Mouse (Mus musculus) fibroblast of lung, adult 2 months (primary cell): ENCODE measurements at regions not wholly inside any gene's neighbourhood (a gene's known extent, or its start where the extent isn't known, plus 50 kb on each side); places are given as distances from the start of the nearest gene placed in this dataset.

Experiments used
- DNase-seq: peaks from one replicate; pipeline ENCODE4 v3.0.0-alpha.2; 2011; ENCODE audit warnings: low read depth

- no peak for DNase-seq
These were observed 423.2 kb downstream of the 1810013L24Rik start for GRCm38 (mm10) chr16:9253054-9253453.

DNA sequence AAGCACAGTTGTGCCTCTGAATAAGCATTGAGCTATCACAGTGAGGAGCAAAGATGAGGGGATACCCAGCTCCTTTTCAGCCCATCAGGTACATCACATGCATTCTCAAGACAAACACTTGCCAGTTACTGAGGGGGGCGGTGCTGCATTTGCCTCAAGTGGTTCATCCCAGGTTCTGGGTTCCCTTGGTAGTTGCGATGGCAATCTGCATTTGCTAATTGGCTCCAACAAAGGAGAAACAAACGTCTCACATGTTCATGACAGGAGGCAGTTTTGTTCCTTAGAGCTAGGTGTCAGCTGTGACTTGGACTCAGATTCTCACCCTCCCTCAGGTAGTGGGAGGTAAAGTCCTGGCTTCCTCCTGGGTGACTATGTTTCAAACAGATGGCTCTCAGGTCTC lies 425.5 kb downstream of the 1810013L24Rik start:
- no peak for DNase-seq

DNA sequence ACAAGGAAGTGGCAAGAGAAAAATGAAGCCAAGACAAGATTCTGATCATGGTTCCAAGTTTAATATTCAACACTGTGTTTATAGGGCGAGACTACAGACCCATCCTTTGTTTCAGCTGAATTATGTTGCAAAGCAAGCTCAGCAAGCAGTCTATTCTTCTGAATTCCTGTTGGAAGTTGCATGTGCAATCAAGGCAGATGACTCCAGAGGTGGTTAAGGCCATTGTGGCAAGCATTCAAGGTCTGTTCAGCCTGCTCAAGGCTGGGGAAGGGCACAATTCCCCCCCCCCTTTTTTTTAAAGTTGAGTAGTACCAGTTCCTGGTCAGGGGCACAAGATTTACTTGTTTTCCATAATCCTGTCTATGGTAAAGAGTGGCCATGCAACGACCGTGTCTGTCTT lies 431.1 kb downstream of the 1810013L24Rik start:
- no peak for DNase-seq

DNA sequence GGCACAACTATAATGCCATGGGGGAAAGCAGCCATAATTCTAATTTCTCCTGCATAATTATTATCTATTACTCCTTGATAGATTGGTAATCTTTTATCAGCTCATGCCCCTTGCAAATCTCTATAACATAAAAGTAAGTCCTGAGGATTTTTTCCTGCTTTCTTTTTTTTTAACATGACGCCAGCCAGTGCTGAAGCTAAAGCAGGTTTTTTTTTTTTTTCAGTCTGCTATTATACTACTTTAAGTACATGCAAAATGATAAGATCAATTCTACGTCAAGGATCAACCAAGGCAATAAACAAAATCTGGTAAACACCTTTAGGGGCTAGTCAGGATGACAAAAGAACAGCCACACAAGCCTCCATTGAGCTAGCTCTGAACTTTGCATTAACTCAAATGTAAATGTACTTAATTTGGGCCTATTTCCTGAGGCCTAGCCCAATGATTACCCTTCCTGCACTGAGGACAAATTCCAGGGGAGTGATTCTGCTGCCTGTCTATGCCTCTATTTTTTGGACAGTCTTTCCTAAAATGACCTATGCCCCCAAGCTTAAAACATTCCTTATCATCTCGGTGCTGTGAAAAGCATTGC lies 434.8 kb downstream of the 1810013L24Rik start:
- DNase-seq, result no peak

- no peak for DNase-seq
These were observed 437.3 kb downstream of the 1810013L24Rik start for GRCm38 (mm10) chr16:9267204-9267603.

DNA sequence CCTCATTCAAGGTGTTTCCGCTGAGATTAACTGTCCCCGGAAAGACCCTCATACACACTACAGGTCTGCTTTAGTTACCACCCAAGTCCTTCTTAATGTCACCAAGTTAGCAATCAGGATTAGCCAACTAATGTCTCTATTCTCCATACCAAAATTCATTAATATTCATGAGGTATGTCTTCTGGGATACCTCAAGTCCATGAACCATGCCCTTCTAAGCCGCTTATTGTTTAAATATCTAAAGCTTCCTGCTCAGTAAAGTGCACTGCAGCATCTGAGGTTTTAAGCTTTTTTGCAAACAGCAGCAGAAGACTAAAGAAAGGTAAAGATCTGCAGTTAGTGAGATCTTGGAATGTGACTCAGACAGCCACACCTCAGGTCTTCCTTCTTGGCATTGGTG lies 440.2 kb downstream of the 1810013L24Rik start:
- DNase-seq, result no peak

DNA sequence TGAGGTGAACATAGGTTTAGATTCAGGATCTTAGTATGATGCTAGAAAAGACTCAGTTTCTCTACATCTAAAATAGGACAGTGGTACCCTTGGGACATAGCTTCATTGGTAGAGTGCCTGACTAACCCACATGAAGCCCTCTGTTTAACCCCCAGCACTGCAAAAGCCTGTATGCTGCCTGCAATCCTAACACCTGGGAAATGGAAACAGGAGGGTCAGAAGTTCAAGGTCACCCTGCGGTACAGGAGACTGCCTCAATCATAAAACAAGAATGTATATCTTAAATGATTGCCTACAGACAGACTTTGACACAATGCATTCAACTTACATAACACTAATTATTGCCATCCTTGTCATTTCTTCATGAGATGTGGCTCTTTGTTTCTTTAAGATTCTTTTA lies 440.8 kb downstream of the 1810013L24Rik start:
- no peak for DNase-seq

DNA sequence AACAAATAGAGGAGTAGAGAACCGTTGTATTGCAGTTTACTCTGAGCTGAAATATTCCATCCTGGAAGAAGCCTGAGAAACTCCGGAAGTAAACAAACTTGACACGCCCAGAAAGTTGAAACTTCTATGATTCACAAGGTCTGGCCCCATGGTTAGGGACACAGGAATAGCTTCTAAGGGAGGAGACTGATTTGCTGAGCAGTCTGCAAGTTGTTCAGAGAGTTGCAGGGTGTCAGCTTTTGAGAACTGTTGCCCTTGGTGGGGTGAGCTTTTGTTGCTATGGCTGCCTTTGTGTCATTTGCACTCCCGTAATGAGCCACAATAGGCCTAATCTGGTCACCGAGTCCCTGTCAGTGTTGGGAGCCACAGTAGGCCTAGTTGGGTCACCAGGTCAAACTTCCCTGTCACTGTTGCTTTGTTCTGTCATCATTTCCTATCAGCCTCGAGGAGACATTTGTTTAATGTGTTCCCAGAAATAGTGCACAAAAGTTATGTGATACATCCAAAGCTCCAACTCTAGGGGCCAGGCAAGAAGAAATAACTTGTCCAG lies 443.9 kb downstream of the 1810013L24Rik start:
- DNase-seq, result no peak

- DNase-seq, result no peak
These were observed 444.7 kb downstream of the 1810013L24Rik start for GRCm38 (mm10) chr16:9274583-9275100.

- DNase-seq, result no peak
These were observed 445.5 kb downstream of the 1810013L24Rik start for GRCm38 (mm10) chr16:9275426-9275825.

GRCm38 (mm10) chr16:9277064-9277463 lies 447.2 kb downstream of the 1810013L24Rik start:
- no peak for DNase-seq

GRCm38 (mm10) chr16:9279726-9280125 lies 449.8 kb downstream of the 1810013L24Rik start:
- DNase-seq, result no peak

GRCm38 (mm10) chr16:9280431-9280830 lies 450.5 kb downstream of the 1810013L24Rik start:
- DNase-seq, result no peak

- no peak for DNase-seq
These were observed 451.0 kb downstream of the 1810013L24Rik start for GRCm38 (mm10) chr16:9280931-9281330.

GRCm38 (mm10) chr16:9284423-9284822 lies 454.5 kb downstream of the 1810013L24Rik start:
- DNase-seq, result no peak

DNA sequence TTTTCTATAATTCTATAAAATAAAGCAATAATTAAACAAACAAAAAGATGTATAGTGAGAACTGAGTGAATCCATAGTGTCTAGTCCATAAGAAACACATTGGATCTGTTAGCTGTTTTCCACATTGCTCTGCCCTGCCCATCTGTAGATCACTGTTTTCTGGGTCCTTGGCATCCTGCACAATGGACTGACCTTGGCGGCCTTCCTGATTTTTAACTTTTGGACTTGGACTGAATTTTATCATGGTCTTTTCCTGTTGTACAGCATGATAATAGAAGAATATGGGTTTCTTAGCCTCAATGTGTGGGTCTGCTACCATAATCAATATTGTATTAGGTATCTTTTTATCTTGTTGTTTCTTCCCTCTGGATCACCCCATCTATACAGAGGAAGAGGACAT lies 456.0 kb downstream of the 1810013L24Rik start:
- no peak for DNase-seq

- no peak for DNase-seq
These were observed 457.7 kb downstream of the 1810013L24Rik start for GRCm38 (mm10) chr16:9287557-9287956.

- DNase-seq, result no peak
These were observed 461.6 kb downstream of the 1810013L24Rik start for GRCm38 (mm10) chr16:9291356-9292020.

- DNase-seq, result no peak
These were observed 473.2 kb downstream of the 1810013L24Rik start for GRCm38 (mm10) chr16:9303134-9303533.

DNA sequence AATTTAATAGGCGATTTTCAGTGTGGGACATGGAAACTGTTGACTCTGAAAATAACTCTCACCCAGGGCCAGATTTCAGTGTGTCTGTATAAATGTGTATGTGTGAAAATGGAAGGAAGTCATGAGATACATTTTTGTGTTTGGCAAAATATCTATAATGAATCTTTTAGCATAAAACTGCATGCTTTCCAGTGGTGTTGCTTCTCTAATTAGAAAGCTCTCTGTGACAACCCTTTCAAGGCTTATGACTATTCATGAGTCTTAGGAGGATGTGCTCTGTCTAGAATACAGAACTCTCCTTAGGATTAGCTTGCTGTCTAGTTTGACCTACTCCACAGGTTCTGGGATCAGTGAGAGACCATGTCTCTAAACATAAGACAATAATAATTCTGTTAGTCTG lies 474.2 kb downstream of the 1810013L24Rik start:
- DNase-seq, result no peak

- DNase-seq, result no peak
These were observed 480.8 kb downstream of the 1810013L24Rik start for GRCm38 (mm10) chr16:9310744-9311143.

DNA sequence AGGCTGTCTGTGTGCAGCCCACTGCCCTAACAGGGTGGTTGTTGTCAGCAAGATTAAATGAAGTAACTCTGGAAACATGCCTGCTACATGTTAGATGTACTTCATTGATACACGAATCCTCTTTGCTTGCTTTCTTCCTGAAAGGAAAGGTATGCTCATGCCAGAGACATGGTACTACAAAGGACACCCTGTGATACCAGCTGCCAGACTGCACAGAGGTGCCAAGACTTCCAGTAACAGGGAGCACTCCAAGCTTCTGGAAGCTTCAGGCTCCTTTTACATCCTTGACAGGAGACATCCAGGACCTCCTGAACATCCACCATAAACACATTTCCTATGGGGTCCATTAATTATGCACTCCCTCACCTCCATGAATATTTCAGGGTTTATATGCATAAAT lies 505.7 kb downstream of the 1810013L24Rik start:
- DNase-seq, result no peak

- no peak for DNase-seq
These were observed 506.2 kb downstream of the 1810013L24Rik start for GRCm38 (mm10) chr16:9336063-9336462.
